Mouse (Mus musculus) cerebellum, adult 8-10 months (tissue): Measurements from ENCODE around the gene Iqub.

Experiments
- DNase-seq: peaks from one replicate; pipeline ENCODE4 v3.0.0; 2022

Iqub gene

GRCm38 (mm10) chr6:24514552-24515284 lies at the start of gene Iqub:
Gene Iqub, minus strand, starts transcription at chr6:24515067.
- DNase-seq: peak; percentile 28

- DNase-seq: peak; percentile 11
Observed at GRCm38 (mm10) chr6:24564081-24564480, 49.2 kb upstream of the Iqub start.

DNA sequence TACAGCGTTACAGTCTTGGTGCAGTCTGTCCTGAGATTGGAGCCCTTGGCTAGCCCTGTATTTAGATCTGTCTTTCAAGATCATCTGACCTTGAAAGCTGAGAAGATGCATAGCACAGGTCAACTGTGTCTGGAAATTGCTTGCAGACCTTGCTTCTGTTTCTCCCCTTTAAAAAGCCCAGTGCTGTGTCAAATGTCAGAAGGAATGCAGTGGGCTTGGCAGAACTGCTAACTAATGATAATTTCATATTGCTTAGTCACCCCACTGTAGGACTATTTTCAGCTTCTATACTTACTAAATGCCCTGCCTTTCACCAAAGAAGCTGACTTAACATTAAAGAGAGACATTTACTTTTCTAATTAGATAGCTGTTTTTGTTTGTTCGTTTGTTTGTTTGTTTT lies 40.6 kb upstream of the Iqub start:
- no peak for DNase-seq

- no peak for DNase-seq
Observed at GRCm38 (mm10) chr6:24554427-24555086, 39.7 kb upstream of the Iqub start.

- no peak for DNase-seq
Observed at GRCm38 (mm10) chr6:24552046-24552445, 37.2 kb upstream of the Iqub start.

DNA sequence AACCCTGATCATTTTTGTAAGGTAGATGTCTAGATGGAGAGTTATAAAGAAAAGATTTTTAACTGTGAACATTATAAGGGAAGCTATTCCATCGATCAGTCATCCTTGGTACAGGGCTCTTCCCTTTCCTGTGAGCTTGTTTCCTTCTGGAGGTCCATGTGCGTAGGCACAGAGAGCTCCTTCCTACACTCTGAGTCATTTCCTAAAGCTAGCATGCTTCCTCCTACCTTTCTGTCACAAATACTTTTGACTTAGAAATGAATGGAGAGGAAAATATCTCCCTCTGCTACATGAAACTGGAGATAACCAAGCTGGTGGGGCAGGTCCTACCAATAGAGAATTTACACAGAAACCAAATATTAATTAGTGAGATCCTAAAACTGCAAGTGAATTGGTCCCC lies 34.9 kb upstream of the Iqub start:
- no peak for DNase-seq

DNA sequence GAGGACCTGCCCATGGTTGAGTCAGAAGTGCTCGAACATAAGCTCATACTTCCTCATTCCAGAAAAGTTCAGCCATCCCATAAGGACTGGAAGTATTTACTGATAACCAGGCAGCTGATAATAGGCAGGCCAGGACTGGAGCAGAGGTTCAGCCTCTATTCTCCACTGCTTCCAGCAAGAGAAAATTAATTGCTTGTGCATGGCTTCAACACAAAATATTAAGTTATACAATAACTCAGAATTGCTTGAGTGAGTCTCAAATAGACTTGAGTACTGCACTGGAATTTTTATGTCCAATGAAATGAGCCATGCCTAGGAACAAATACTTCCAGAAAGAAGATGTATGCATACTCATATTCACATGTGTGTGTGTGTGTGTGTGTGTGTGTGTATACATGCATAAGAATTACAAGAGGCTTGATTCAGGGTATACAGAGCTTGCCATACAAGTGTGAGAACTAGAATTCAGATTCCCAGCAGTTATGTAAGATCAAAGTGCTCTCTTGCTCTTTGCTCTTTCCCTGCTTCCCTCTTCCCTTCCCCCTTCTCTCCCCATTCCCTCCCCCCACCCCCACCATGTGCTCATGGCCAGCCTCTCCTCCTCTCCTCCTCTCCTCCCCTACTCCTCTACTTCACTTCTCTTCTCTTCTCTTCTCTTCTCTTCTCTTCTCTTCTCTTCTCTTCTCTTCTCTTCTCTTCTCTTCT lies 32.0 kb upstream of the Iqub start:
- no peak for DNase-seq

DNA sequence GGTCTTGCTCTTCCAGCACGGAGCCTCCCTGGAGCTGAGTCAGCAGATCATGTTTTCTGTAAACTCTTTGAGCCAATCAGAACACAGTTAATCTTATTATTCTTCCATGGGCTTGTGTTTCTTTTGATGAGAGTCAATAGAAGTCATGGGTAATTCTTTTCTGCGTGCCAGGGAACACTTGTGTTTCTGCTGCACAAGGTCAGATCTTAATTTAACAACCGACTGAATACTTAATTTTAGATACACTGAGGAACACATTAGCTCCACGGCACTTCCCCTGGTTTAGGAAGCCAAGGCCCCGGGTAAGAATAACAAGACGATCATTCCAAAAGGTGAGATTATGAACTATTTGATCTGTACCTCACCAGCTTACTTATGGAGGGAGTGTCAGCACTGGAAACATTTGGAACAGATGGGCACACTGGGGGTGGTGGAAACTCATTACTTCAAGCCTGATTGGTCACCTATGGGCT lies 28.3 kb upstream of the Iqub start:
- DNase-seq: peak; percentile 31

- DNase-seq: peak; percentile 12
Observed at GRCm38 (mm10) chr6:24542393-24542792, 27.5 kb upstream of the Iqub start.

GRCm38 (mm10) chr6:24540106-24540505 lies 25.2 kb upstream of the Iqub start:
- no peak for DNase-seq

DNA sequence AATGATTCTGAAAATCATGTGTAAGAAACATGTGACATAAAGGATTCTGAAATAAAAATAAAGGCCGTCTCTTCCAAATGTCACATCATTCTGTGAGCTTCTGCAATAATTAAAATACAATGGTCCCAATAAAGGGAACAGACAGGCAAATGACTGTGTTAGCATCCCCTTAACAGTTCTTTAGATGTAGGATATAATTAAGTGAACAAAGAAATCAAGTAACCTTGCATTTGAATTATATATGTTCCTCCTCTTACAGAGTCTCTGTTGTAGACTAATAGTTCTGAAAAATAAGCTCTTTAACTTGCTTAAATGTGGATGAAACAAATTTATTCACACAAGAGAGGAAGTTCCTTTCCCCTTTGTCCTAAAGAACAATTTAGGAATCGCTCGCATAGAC lies 23.6 kb upstream of the Iqub start:
- DNase-seq: no peak

DNA sequence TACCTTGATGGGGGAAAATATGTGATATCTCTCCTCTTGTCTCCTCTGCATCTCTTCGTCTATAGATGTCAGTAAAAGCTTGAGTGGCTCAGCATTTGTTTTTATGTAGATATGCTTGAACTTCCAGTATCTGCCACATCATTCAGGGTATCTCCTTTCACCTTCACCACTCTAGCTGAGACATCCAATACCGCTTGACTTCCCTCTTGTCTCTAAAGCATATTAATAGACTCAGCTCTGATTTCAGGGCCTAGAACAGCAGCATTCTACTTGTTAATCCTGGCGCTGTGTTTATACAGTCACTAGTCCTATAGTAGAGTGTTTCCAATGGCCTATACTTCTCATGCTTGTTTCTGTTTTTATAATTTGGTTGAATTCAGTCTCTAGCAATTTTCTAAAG lies 17.9 kb upstream of the Iqub start:
- DNase-seq: no peak

GRCm38 (mm10) chr6:24530711-24531420 lies 16.0 kb upstream of the Iqub start:
- peak; percentile 17 for DNase-seq

- DNase-seq: peak; percentile 67
Observed at GRCm38 (mm10) chr6:24530166-24530565, 15.3 kb upstream of the Iqub start.

- DNase-seq: no peak
Observed at GRCm38 (mm10) chr6:24528064-24528243, 13.1 kb upstream of the Iqub start, which contains the start of gene Asb15. Gene Asb15, plus strand, starts transcription at chr6:24528144.

- peak; percentile 90 for DNase-seq
Observed at GRCm38 (mm10) chr6:24527155-24528063, 12.5 kb upstream of the Iqub start, which contains the start of gene Ndufa5. Gene Ndufa5, minus strand, starts transcription at chr6:24528013.

- no peak for DNase-seq
Observed at GRCm38 (mm10) chr6:24525705-24526104, 10.8 kb upstream of the Iqub start.

DNA sequence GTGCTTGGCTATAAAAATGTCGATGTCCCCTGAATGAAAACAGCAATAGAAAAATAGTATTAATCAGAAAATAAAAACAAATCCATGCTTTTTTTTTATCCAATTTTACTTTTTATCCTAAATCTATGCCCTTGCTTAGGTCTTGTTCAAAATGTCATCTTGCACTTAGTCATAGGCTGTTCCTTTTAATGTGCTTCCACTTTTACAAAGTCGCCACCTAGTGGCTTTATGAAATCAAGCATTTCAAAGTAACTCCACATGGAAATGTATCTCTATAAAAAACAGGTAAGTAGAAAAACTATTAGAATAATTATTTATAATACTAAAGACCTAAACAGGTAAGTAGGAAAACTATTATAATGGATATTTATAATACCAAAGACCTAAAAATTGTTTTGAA lies 1.3 kb upstream of the Iqub start:
- DNase-seq: no peak

GRCm38 (mm10) chr6:24504141-24504540 lies 10.7 kb downstream of the Iqub start:
- DNase-seq: no peak

GRCm38 (mm10) chr6:24490341-24490740 lies 24.5 kb downstream of the Iqub start:
- no peak for DNase-seq

- no peak for DNase-seq
Observed at GRCm38 (mm10) chr6:24486530-24486929, 28.3 kb downstream of the Iqub start.

GRCm38 (mm10) chr6:24470571-24471132 lies 44.2 kb downstream of the Iqub start:
- no peak for DNase-seq
